ENCODE assay signal across 11 mouse cellular contexts in the genomic region with DNA sequence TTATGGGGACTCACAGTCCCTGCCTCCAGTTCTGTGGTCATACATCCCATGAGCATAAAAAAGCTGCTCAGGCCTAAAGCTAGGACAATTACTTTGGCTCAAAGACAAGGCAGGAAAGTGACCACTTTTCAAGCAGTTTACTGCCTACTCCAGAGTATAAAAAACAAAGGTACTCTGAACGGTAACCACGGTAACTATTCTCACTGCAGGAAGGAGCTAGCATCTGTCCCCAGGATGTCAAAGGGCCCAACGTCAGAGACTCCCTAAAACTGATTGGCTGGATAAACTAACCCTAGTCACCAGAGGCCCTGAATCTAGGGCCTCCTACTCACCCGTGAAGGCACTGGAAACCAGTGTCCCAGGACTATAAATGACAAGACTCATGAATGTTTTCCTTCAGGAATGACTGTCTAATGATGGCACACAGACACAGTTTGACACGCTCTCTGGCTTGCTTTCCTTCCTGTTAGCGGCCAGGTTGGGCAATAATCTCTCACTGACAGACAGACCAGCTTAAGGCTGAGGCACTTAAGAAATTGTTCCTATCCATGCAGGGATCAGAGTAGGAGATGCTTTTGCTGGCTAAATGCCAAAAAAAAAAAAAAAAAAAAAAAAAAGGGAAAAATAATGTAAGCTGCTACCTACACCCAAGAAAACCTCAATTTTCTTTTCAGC. TPM values are rescaled to one million over a fixed set of nuclear protein-coding genes. Genes with fewer than 3 reads are reported as not detected.
DNase-seq lines count a peak whose midpoint lies in the region; ATAC-seq and TF ChIP-seq lines count a peak whose summit lies in the region.
"Had no signal": no experiment of that assay in that cellular context is flagged by ENCODE, and none has a peak within 500 bp of the region (broad histone marks: within the 10 kb centered on the region; RNA-seq: fewer than 3 reads in every experiment).

No protein-coding gene starts in this region.

- ATAC-seq in intestine, embryonic 15.5 days: 0 out of 2 replicates have a peak, but pooled peaks have one; percentile 52
- ATAC-seq in intestine, postnatal 0 days: no peak
- 0 out of 2 replicates have a peak, but pooled peaks have one; percentile 27 for ATAC-seq in midbrain, embryonic 13.5 days
- ATAC-seq: liver, embryonic 12.5 days had no signal

- H3K9me3 ChIP-seq in intestine, embryonic 15.5 days: no peaks in the 10 kb centered on the region
- H3K9me3 ChIP-seq in intestine, postnatal 0 days (ENCODE audit: control insufficient read depth): no peaks in the 10 kb centered on the region
- H3K9me3 ChIP-seq in midbrain, embryonic 13.5 days: no peaks in the 10 kb centered on the region
- H3K9me3 ChIP-seq: embryonic facial prominence, embryonic 12.5 days; heart, embryonic 12.5 days; liver, embryonic 12.5 days had no signal

- no peaks in the 10 kb centered on the region for H3K27me3 ChIP-seq in intestine, embryonic 15.5 days (replicated peaks)
- H3K27me3 ChIP-seq in intestine, postnatal 0 days (replicated peaks; ENCODE audit: control insufficient read depth, insufficient read depth, low read length): no peaks in the 10 kb centered on the region
- no peaks in the 10 kb centered on the region for H3K27me3 ChIP-seq in midbrain, embryonic 13.5 days
- H3K27me3 ChIP-seq: embryonic facial prominence, embryonic 12.5 days; heart, embryonic 12.5 days; liver, embryonic 12.5 days had no signal

- TF ChIP-seq CTCF in intestine, postnatal 0 days (IDR thresholded peaks at IDR 0.05; ENCODE audit: low read depth): no peak

- 53% methylated on average over 6 of the region's 6 CpGs for WGBS in intestine, embryonic 15.5 days
- WGBS in intestine, postnatal 0 days: 57% methylated on average over 6 of the region's 6 CpGs
- WGBS in midbrain, embryonic 13.5 days: 51% methylated on average over 6 of the region's 6 CpGs

- H3K27ac ChIP-seq in intestine, embryonic 15.5 days: no peak overlapping the region
- no peak overlapping the region for H3K27ac ChIP-seq in intestine, postnatal 0 days (ENCODE audit: low read depth, low read length)
- H3K27ac ChIP-seq in midbrain, embryonic 13.5 days: 0 out of 2 replicates have a peak overlapping the region, but pooled peaks have one; percentile 10
- H3K27ac ChIP-seq: embryonic facial prominence, embryonic 12.5 days; liver, embryonic 12.5 days had no signal

- H3K4me1 ChIP-seq in intestine, embryonic 15.5 days (replicated peaks): no peaks in the 10 kb centered on the region; the same call in 1 of the 2 replicates
- no peaks in the 10 kb centered on the region for H3K4me1 ChIP-seq in intestine, postnatal 0 days (replicated peaks; ENCODE audit: control insufficient read depth, insufficient read depth, low read length)
- H3K4me1 ChIP-seq in midbrain, embryonic 13.5 days (replicated peaks): peaks cover 8% of the 10 kb centered on the region

- no peak overlapping the region for H3K9ac ChIP-seq in intestine, embryonic 15.5 days
- H3K9ac ChIP-seq in intestine, postnatal 0 days (ENCODE audit: low read depth, low read length): no peak overlapping the region
- H3K9ac ChIP-seq in midbrain, embryonic 13.5 days (replicated peaks): no peak overlapping the region
- H3K9ac ChIP-seq: embryonic facial prominence, embryonic 12.5 days; heart, embryonic 12.5 days; liver, embryonic 12.5 days had no signal

- H3K36me3 ChIP-seq in intestine, embryonic 15.5 days: no peaks in the 10 kb centered on the region
- H3K36me3 ChIP-seq in intestine, postnatal 0 days (ENCODE audit: control insufficient read depth, insufficient read depth): no peaks in the 10 kb centered on the region; the same call in 1 of the 2 replicates
- H3K36me3 ChIP-seq in midbrain, embryonic 13.5 days: no peaks in the 10 kb centered on the region
- H3K36me3 ChIP-seq: embryonic facial prominence, embryonic 12.5 days; heart, embryonic 12.5 days had no signal

- peak; percentile 18 for DNase-seq in R1 (ENCODE audit: low read depth, low spot score)
- DNase-seq in gonadal fat pad, adult 2 months (ENCODE audit: low read depth): peak; percentile 68
- no peak for DNase-seq in ovary, postnatal 10 days (ENCODE audit: low spot score)
- no peak for DNase-seq in adrenal gland, adult 8-10 months
- DNase-seq: cerebellum, adult 9-11 months had no signal

- H3K4me3 ChIP-seq in intestine, embryonic 15.5 days (replicated peaks): no peak overlapping the region
- no peak overlapping the region for H3K4me3 ChIP-seq in intestine, postnatal 0 days (ENCODE audit: low read depth, low read length)
- no peak overlapping the region for H3K4me3 ChIP-seq in midbrain, embryonic 13.5 days (replicated peaks)
- H3K4me3 ChIP-seq: embryonic facial prominence, embryonic 12.5 days; heart, embryonic 12.5 days; liver, embryonic 12.5 days had no signal

- H3K4me2 ChIP-seq in intestine, embryonic 15.5 days (replicated peaks): no peak overlapping the region
- no peak overlapping the region for H3K4me2 ChIP-seq in intestine, postnatal 0 days (replicated peaks; ENCODE audit: low read depth)
- H3K4me2 ChIP-seq in midbrain, embryonic 13.5 days (replicated peaks): no peak overlapping the region
- H3K4me2 ChIP-seq: embryonic facial prominence, embryonic 12.5 days; heart, embryonic 12.5 days; liver, embryonic 12.5 days had no signal

RNA-seq across cellular contexts. Expression of a gene that starts 57.2 kb away (rescaled TPM):
- 16.8 and 18.2 TPM in 2 replicates for polyA plus RNA-seq in intestine, embryonic 15.5 days (2015; fragmentation: Nextera tagmentation; extraction: Ambion mirVana)
- polyA plus RNA-seq in intestine, postnatal 0 days (2015; fragmentation: Nextera tagmentation; extraction: Ambion mirVana): 4.8 and 5.8 TPM in 2 replicates
- 4.0 and 5.1 TPM in 2 replicates for polyA plus RNA-seq in gonadal fat pad, adult 2 months (2012; rRNA removed)
- 11.9 and 12.7 TPM in 2 replicates for polyA plus RNA-seq in midbrain, embryonic 13.5 days (2015; fragmentation: Nextera tagmentation; extraction: Ambion mirVana)
- 10 to 100 TPM; 10.6 to 16.3 (median 13.1) TPM for total RNA-seq in adrenal gland, adult 8-10 months (2022)

Comparison
In these comparisons a context has a peak if more than half of its experiments do, and no peak if none do; other contexts are left out.
1. DNase-seq: peak in R1 (single experiment) and gonadal fat pad, adult 2 months (single experiment); none in ovary, postnatal 10 days (single experiment) and adrenal gland, adult 8-10 months (single experiment).